In genomic region chr8:91069407-91069806, GRCm38 (mm10) we compare ENCODE assay signal across 7 mouse cellular contexts. TPM values are rescaled to one million over a fixed set of nuclear protein-coding genes. Genes with fewer than 3 reads are reported as not detected.
A peak's percentile ranks its signal among the peaks of the same experiment; 100 is the strongest.
DNase-seq lines count a peak whose midpoint lies in the region; ATAC-seq and TF ChIP-seq lines count a peak whose summit lies in the region.

No protein-coding gene starts in this region.

- DNase-seq in thymus, adult 2 months, result peak; percentile 27
- no peak for DNase-seq in thymus, postnatal 10 days (ENCODE audit: low spot score in 2 of 2)
- DNase-seq in cerebellum, postnatal 25 days, result peak; percentile 45 to 50
- DNase-seq in heart, postnatal 0 days (ENCODE audit: low spot score), result no peak
- DNase-seq in frontal cortex, postnatal 14 days (ENCODE audit: low spot score in 2 of 2), result no peak

- H3K27me3 ChIP-seq in thymus, adult 2 months (ENCODE audit: control insufficient read depth, insufficient read depth, low read length), result no peaks in the 10 kb centered on the region
- no peaks in the 10 kb centered on the region for H3K27me3 ChIP-seq in heart, postnatal 0 days (ENCODE audit: control insufficient read depth, insufficient read depth, low read length)
- no peaks in the 10 kb centered on the region for H3K27me3 ChIP-seq in limb, embryonic 13.5 days
- H3K27me3 ChIP-seq in neural tube, embryonic 14.5 days (ENCODE audit: control insufficient read depth, insufficient read depth, low read length), result no peaks in the 10 kb centered on the region

- H3K27ac ChIP-seq in thymus, adult 2 months (ENCODE audit: control insufficient read depth, insufficient read depth, low read length), result no peak overlapping the region
- peak overlapping the region; percentile 97 for H3K27ac ChIP-seq in heart, postnatal 0 days (ENCODE audit: low read depth)
- H3K27ac ChIP-seq in limb, embryonic 13.5 days, result no peak overlapping the region
- no peak overlapping the region for H3K27ac ChIP-seq in neural tube, embryonic 14.5 days (ENCODE audit: low read depth, low read length)

- no peak for TF ChIP-seq EP300 in heart, postnatal 0 days (IDR thresholded peaks at IDR 0.05; ENCODE audit: low read depth)

- H3K9me3 ChIP-seq in heart, postnatal 0 days (replicated peaks; ENCODE audit: control insufficient read depth, low read length), result no peaks in the 10 kb centered on the region
- no peaks in the 10 kb centered on the region for H3K9me3 ChIP-seq in limb, embryonic 13.5 days
- H3K9me3 ChIP-seq in neural tube, embryonic 14.5 days (ENCODE audit: control insufficient read depth, low read length), result no peaks in the 10 kb centered on the region

- peak overlapping the region; percentile 76 for H3K4me2 ChIP-seq in heart, postnatal 0 days (ENCODE audit: low read depth, low read length)
- H3K4me2 ChIP-seq in limb, embryonic 13.5 days (replicated peaks), result peak overlapping the region; percentile 64
- H3K4me2 ChIP-seq in neural tube, embryonic 14.5 days (ENCODE audit: low read depth, low read length), result peak overlapping the region; percentile 72

- no peak for ATAC-seq in heart, postnatal 0 days (ENCODE audit: insufficient read depth, low read depth)
- peak; percentile 4; the same call in 1 of the 2 replicates for ATAC-seq in limb, embryonic 13.5 days (ENCODE audit: low FRiP score, low read depth)
- 0 out of 2 replicates have a peak, but pooled peaks have one; percentile 8 for ATAC-seq in neural tube, embryonic 14.5 days (ENCODE audit: low read depth)

- H3K4me3 ChIP-seq in thymus, adult 2 months (ENCODE audit: control insufficient read depth, insufficient read depth, low read length), result no peak overlapping the region
- peak overlapping the region; percentile 97 for H3K4me3 ChIP-seq in heart, postnatal 0 days (ENCODE audit: low read depth, low read length)
- H3K4me3 ChIP-seq in limb, embryonic 13.5 days, result peak overlapping the region; percentile 64
- peak overlapping the region; percentile 78 for H3K4me3 ChIP-seq in neural tube, embryonic 14.5 days (ENCODE audit: low read depth, low read length)

- peaks cover 17% of the 10 kb centered on the region for H3K4me1 ChIP-seq in thymus, adult 2 months (replicated peaks; ENCODE audit: control insufficient read depth, insufficient read depth, low read length)
- peaks cover 22% of the 10 kb centered on the region for H3K4me1 ChIP-seq in heart, postnatal 0 days (ENCODE audit: control insufficient read depth, insufficient read depth)
- H3K4me1 ChIP-seq in limb, embryonic 13.5 days, result peaks cover 13% of the 10 kb centered on the region
- H3K4me1 ChIP-seq in neural tube, embryonic 14.5 days (ENCODE audit: control insufficient read depth, insufficient read depth, low read length), result peaks cover 5% of the 10 kb centered on the region; the same call in 1 of the 2 replicates

- no peak for TF ChIP-seq CTCF in thymus, adult 2 months (IDR thresholded peaks at IDR 0.05; ENCODE audit: borderline replicate concordance, control insufficient read depth, extremely low read depth, insufficient read depth, low read length, poor library complexity)
- TF ChIP-seq CTCF in heart, postnatal 0 days (IDR thresholded peaks at IDR 0.05; ENCODE audit: low read depth), result no peak

- 30% methylated on average over 10 of the region's 10 CpGs for WGBS in thymus, adult 2 months
- 7% methylated on average over 10 of the region's 10 CpGs for WGBS in heart, postnatal 0 days
- 8% methylated on average over 10 of the region's 10 CpGs for WGBS in limb, embryonic 13.5 days
- WGBS in neural tube, embryonic 14.5 days, result 10% methylated on average over 10 of the region's 10 CpGs

- H3K9ac ChIP-seq in heart, postnatal 0 days (replicated peaks; ENCODE audit: low read depth, low read length), result peak overlapping the region; percentile 94; the same call in 1 of the 2 replicates
- peak overlapping the region; percentile 82 for H3K9ac ChIP-seq in limb, embryonic 13.5 days
- H3K9ac ChIP-seq in neural tube, embryonic 14.5 days (replicated peaks; ENCODE audit: low read depth, low read length), result peak overlapping the region; percentile 89

- TF ChIP-seq POLR2A in thymus, adult 2 months (IDR thresholded peaks at IDR 0.05; ENCODE audit: control insufficient read depth, extremely low read depth, insufficient read depth, low read length, poor library complexity), result no peak

- H3K36me3 ChIP-seq in thymus, adult 2 months (ENCODE audit: control insufficient read depth, insufficient read depth, low read length), result no peaks in the 10 kb centered on the region
- 0 out of 2 replicates have a peak, but pooled peaks cover 8% of the 10 kb centered on the region for H3K36me3 ChIP-seq in heart, postnatal 0 days (replicated peaks; ENCODE audit: control insufficient read depth, insufficient read depth, low read length)
- H3K36me3 ChIP-seq in limb, embryonic 13.5 days, result no peaks in the 10 kb centered on the region
- H3K36me3 ChIP-seq in neural tube, embryonic 14.5 days (ENCODE audit: control insufficient read depth, insufficient read depth, low read length), result no peaks in the 10 kb centered on the region

RNA-seq across cellular contexts. Expression of gene Rbl2, which starts 0.5 kb away (rescaled TPM):
- 51.6 and 52.9 TPM in 2 replicates for polyA plus RNA-seq in thymus, adult 2 months (2012; rRNA removed)
- total RNA-seq in heart, postnatal 0 days (2014; rRNA removed; ENCODE audit: low replicate concordance), result 20.1 and 26.4 TPM in 2 replicates
- 10.9 and 12.1 TPM in 2 replicates for polyA plus RNA-seq in heart, postnatal 0 days (2015; fragmentation: Nextera tagmentation; extraction: Ambion mirVana)
- 15.8 and 16.0 TPM in 2 replicates for polyA plus RNA-seq in limb, embryonic 13.5 days (2015; fragmentation: Nextera tagmentation; extraction: Ambion mirVana)
- 28.9 and 30.2 TPM in 2 replicates for polyA plus RNA-seq in neural tube, embryonic 14.5 days (2014; fragmentation: Nextera tagmentation; extraction: Ambion mirVana)

Comparison
In these comparisons a context has a peak if more than half of its experiments do, and no peak if none do; other contexts are left out.
1. DNase-seq: peak in thymus, adult 2 months (single experiment) and cerebellum, postnatal 25 days (2 of 2); none in thymus, postnatal 10 days (0 of 2), heart, postnatal 0 days (single experiment) and frontal cortex, postnatal 14 days (0 of 2).
2. Peak in every context shown above with its lines, with median percentiles within 50 percentile points of each other: H3K4me2 ChIP-seq and H3K9ac ChIP-seq.